In the genomic region with DNA sequence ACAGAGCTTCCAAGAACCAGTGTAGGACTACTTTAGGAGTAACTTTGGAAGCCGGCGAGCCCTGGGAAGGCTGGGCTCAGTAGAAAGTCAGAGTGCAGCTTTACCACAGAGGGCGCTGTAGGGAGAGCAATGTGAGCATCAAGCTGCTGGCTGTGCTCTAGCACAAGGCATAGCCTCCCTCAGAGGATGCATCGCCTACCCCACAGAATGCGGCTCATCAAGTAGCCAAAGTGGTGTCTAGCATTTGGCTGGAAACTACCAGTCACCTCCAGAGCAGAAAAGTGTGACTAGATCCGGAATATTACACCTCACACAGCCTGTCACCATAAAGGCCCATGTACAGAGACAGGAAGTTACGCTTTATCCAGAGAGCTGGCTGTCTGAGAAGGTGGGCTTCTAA, we compare ENCODE assay signal across 13 mouse cellular contexts. TPM values are rescaled to one million over a fixed set of nuclear protein-coding genes. Genes with fewer than 3 reads are reported as not detected.
DNase-seq lines count a peak whose midpoint lies in the region; ATAC-seq and TF ChIP-seq lines count a peak whose summit lies in the region.
"Had no signal": no experiment of that assay in that cellular context is flagged by ENCODE, and none has a peak within 500 bp of the region (broad histone marks: within the 10 kb centered on the region; RNA-seq: fewer than 3 reads in every experiment).

No protein-coding gene starts in this region.

- H3K9me3 ChIP-seq in stomach, postnatal 0 days (ENCODE audit: control insufficient read depth, low read length): no peaks in the 10 kb centered on the region
- H3K9me3 ChIP-seq: embryonic facial prominence, embryonic 12.5 days; stomach, embryonic 15.5 days had no signal

- H3K79me2 ChIP-seq in heart, adult 2 months (replicated peaks; ENCODE audit: control insufficient read depth, insufficient read depth, low read length): no peaks in the 10 kb centered on the region

- 0 out of 2 replicates have a peak, but pooled peaks cover 2% of the 10 kb centered on the region for H3K4me1 ChIP-seq in heart, adult 2 months (ENCODE audit: control insufficient read depth, insufficient read depth, low read length)
- H3K4me1 ChIP-seq in stomach, postnatal 0 days (replicated peaks; ENCODE audit: control insufficient read depth, insufficient read depth): no peaks in the 10 kb centered on the region
- H3K4me1 ChIP-seq: embryonic facial prominence, embryonic 12.5 days; stomach, embryonic 15.5 days had no signal

- H3K27ac ChIP-seq in heart, adult 2 months: no peak overlapping the region
- H3K27ac ChIP-seq in stomach, postnatal 0 days (replicated peaks): no peak overlapping the region
- H3K27ac ChIP-seq: embryonic facial prominence, embryonic 12.5 days; stomach, embryonic 15.5 days had no signal

- H3K9ac ChIP-seq in heart, adult 2 months (ENCODE audit: low read depth, low read length): no peak overlapping the region
- no peak overlapping the region for H3K9ac ChIP-seq in stomach, postnatal 0 days (ENCODE audit: low read length)
- H3K9ac ChIP-seq: embryonic facial prominence, embryonic 12.5 days; stomach, embryonic 15.5 days had no signal

- ATAC-seq in common myeloid progenitor, adult 5-6 weeks (replicated peaks; ENCODE audit: low read depth, poor library complexity, severe bottlenecking): 0 out of 2 replicates have a peak, but pooled peaks have one; percentile 15
- ATAC-seq in stomach, postnatal 0 days (ENCODE audit: low FRiP score, low TSS enrichment): no peak

- intact Hi-C loops in heart, adult 2 months (cut with DNase I): no loop called here

- no peak overlapping the region for H3K4me2 ChIP-seq in stomach, postnatal 0 days (replicated peaks; ENCODE audit: low read depth)
- H3K4me2 ChIP-seq: embryonic facial prominence, embryonic 12.5 days; stomach, embryonic 15.5 days had no signal

- 86% methylated on average over 7 of the region's 7 CpGs for WGBS in heart, adult 2 months
- WGBS in stomach, postnatal 0 days: 73% methylated on average over 7 of the region's 7 CpGs

- no peak for TF ChIP-seq POLR2A in heart, adult 2 months (IDR thresholded peaks at IDR 0.05; ENCODE audit: insufficient read depth, low read depth, low read length)

- TF ChIP-seq EP300 in heart, adult 2 months (IDR thresholded peaks at IDR 0.05; ENCODE audit: insufficient read depth, low read depth, low read length): no peak
- TF ChIP-seq EP300 in stomach, postnatal 0 days (optimal IDR thresholded peaks at IDR 0.05): no peak

- TF ChIP-seq CTCF in heart, adult 2 months (IDR thresholded peaks at IDR 0.05): no peak
- TF ChIP-seq CTCF in stomach, postnatal 0 days (IDR thresholded peaks at IDR 0.05; ENCODE audit: low read depth): peak; percentile 15; the same call in 1 of the 2 replicates

- DNase-seq in heart, adult 11 months: peak; percentile 85
- no peak for DNase-seq in heart, adult 2 months
- DNase-seq in CD4-positive, CD25-positive, alpha-beta regulatory T cell, adult 2 months (ENCODE audit: low read depth, low spot score): peak; percentile 82
- DNase-seq in stomach, postnatal 0 days (ENCODE audit: low spot score): no peak
- DNase-seq in kidney, adult 8-10 months: no peak
- no peak for DNase-seq in kidney, postnatal 36 days
- no peak for DNase-seq in urinary bladder, adult 2 months (ENCODE audit: low spot score)
- DNase-seq: B cell, adult 2 months; cerebellum, adult 11 months; kidney, postnatal 4 days had no signal

- no peaks in the 10 kb centered on the region for H3K36me3 ChIP-seq in heart, adult 2 months (ENCODE audit: control insufficient read depth, insufficient read depth, low read length)
- H3K36me3 ChIP-seq in stomach, postnatal 0 days (ENCODE audit: control insufficient read depth, insufficient read depth, low read length): no peaks in the 10 kb centered on the region
- H3K36me3 ChIP-seq: embryonic facial prominence, embryonic 12.5 days; stomach, embryonic 15.5 days had no signal

- H3K27me3 ChIP-seq in heart, adult 2 months (ENCODE audit: control insufficient read depth, insufficient read depth, low read length): no peaks in the 10 kb centered on the region
- no peaks in the 10 kb centered on the region for H3K27me3 ChIP-seq in stomach, postnatal 0 days (ENCODE audit: control insufficient read depth, insufficient read depth, low read length)
- H3K27me3 ChIP-seq: stomach, embryonic 15.5 days had no signal

- H3K4me3 ChIP-seq in heart, adult 2 months: no peak overlapping the region
- no peak overlapping the region for H3K4me3 ChIP-seq in stomach, postnatal 0 days (ENCODE audit: low read depth, low read length)
- H3K4me3 ChIP-seq: embryonic facial prominence, embryonic 12.5 days; stomach, embryonic 15.5 days had no signal

RNA-seq across cellular contexts. Expression of gene Tnfrsf14, which starts 7.4 kb away (rescaled TPM):
- total RNA-seq in heart, adult 2 months (2021): 1 to 10 TPM; 6.1 to 7.0 TPM
- 16.1 and 18.8 TPM in 2 replicates for polyA plus RNA-seq in heart, adult 2 months (2012; rRNA removed)
- total RNA-seq in common myeloid progenitor, adult 5-6 weeks (2017): 45.4 and 71.6 TPM in 2 replicates
- 0.61 TPM in 2 replicates for polyA plus RNA-seq in stomach, postnatal 0 days (2015; fragmentation: Nextera tagmentation; extraction: Ambion mirVana)
- 18.8 and 21.4 TPM in 2 replicates for polyA plus RNA-seq in urinary bladder, adult 2 months (2012; rRNA removed)

RNA-seq across cellular contexts. Expression of gene Hes5, which starts 24.9 kb away (rescaled TPM):
- total RNA-seq in heart, adult 2 months (2021): not detected
- polyA plus RNA-seq in heart, adult 2 months (2012; rRNA removed): 0.10 TPM in 1 of 2 replicates, not detected in the other
- not detected in 2 replicates for total RNA-seq in common myeloid progenitor, adult 5-6 weeks (2017)
- 0.24 and 0.36 TPM in 2 replicates for polyA plus RNA-seq in stomach, postnatal 0 days (2015; fragmentation: Nextera tagmentation; extraction: Ambion mirVana)
- 0.06 and 0.07 TPM in 2 replicates for polyA plus RNA-seq in urinary bladder, adult 2 months (2012; rRNA removed)

RNA-seq across cellular contexts. Expression of gene Pank4, which starts 28.1 kb away (rescaled TPM):
- 10 to 100 TPM; 40.7 to 43.9 TPM for total RNA-seq in heart, adult 2 months (2021)
- 59.6 and 81.2 TPM in 2 replicates for polyA plus RNA-seq in heart, adult 2 months (2012; rRNA removed)
- 15.0 and 35.5 TPM in 2 replicates for total RNA-seq in common myeloid progenitor, adult 5-6 weeks (2017)
- polyA plus RNA-seq in stomach, postnatal 0 days (2015; fragmentation: Nextera tagmentation; extraction: Ambion mirVana): 14.8 and 14.9 TPM in 2 replicates
- 39.8 and 45.9 TPM in 2 replicates for polyA plus RNA-seq in urinary bladder, adult 2 months (2012; rRNA removed)

RNA-seq across cellular contexts. Expression of gene Fam213b, which starts 36.9 kb away (rescaled TPM):
- 10 to 100 TPM; 77.1 to 95.9 TPM for total RNA-seq in heart, adult 2 months (2021)
- polyA plus RNA-seq in heart, adult 2 months (2012; rRNA removed): 77.3 and 110 TPM in 2 replicates
- total RNA-seq in common myeloid progenitor, adult 5-6 weeks (2017): 0.87 TPM in 1 of 2 replicates, not detected in the other
- polyA plus RNA-seq in stomach, postnatal 0 days (2015; fragmentation: Nextera tagmentation; extraction: Ambion mirVana): 62.1 and 65.4 TPM in 2 replicates
- polyA plus RNA-seq in urinary bladder, adult 2 months (2012; rRNA removed): 33.1 and 35.2 TPM in 2 replicates

Comparison
In these comparisons a context has a peak if more than half of its experiments do, and no peak if none do; other contexts are left out.
1. DNase-seq: peak in heart, adult 11 months (single experiment) and CD4-positive, CD25-positive, alpha-beta regulatory T cell, adult 2 months (single experiment); none in heart, adult 2 months (0 of 2), stomach, postnatal 0 days (single experiment), kidney, adult 8-10 months (0 of 2), kidney, postnatal 36 days (0 of 2) and urinary bladder, adult 2 months (single experiment).
2. RNA of gene Tnfrsf14, which starts 7.4 kb away (polyA plus RNA-seq): 16.1 to 18.8 TPM in heart, adult 2 months and 18.8 to 21.4 TPM in urinary bladder, adult 2 months; 0.61 TPM in stomach, postnatal 0 days; every median in the first group is over 10 times any median in the second.